Mouse (Mus musculus) right cerebral cortex, adult 2 months (tissue): ENCODE measurements around the gene Rpl27a.

Experiments
- DNase-seq, 2 experiments: peaks; one replicate each; pipeline ENCODE4 v3.0.0; 2021 to 2022; ENCODE audit warnings: low spot score in 2 of 2

The Rpl27a gene

DNA sequence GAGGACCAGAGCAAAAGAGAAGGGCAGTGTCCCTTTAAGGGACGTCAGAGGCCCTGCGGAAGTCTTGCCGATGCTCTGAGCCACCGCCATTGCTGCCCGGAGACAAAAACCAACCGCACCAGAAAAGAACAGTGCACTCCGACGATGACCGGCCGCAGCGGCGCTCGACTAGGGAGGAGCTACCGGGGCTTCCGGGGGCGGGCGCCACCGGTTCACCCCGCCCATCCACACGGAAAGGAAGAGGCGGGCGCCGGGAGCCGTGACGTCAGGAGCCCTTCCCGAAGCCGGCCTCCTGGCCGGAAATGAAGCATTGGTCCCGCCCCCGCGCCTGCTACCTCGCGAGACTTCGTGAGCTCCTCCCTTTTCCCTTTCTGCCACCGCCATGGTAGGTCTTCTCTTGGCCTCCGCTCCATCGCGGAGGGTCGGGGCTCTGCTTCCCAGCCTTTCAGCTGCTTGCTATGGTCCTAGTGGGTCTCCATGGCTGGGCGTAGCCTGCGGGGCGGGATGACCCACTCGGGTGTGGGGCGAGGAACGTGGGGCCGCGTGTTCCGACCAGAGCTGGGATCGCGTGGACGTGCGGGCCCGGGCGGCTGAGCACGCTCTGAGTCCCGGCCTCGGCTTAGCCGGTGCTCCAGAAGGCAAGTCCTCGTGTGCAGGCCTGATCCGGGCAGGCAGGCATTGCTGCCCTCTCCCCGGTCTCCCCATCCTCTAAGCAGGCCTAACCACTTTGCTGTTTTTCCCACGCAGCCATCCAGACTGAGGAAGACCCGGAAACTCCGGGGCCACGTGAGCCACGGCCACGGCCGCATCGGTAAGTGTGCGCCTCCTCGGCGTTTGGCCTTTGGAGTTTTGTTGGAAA, at the start of gene Rpl27a:
TSS of gene Rpl27a (plus strand) at position 310 of the 859 bp plus-strand sequence.
- DNase-seq = peak; percentile 99

GRCm38 (mm10) chr7:109470700-109471099, 48.2 kb upstream of the Rpl27a start:
- no peak for DNase-seq

DNA sequence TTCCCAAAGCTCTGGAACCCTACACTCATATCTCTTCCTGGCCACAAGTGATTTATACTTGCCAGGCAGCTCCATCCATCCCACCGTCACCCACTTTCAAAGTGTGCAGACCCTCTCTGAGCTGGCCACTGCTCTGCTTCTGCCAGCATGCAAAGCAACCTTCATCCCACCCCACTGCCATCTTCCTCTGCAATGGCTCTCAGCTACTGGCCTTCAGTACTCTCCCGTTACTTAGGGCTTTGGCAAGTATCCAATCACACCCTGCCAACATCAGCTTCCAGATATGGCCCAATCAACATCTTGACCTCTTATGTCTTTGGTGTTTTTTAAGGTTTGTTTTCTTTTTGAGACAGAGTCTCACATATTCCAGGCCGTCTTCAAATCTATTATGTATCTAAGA, 41.0 kb upstream of the Rpl27a start:
- DNase-seq = no peak

DNA sequence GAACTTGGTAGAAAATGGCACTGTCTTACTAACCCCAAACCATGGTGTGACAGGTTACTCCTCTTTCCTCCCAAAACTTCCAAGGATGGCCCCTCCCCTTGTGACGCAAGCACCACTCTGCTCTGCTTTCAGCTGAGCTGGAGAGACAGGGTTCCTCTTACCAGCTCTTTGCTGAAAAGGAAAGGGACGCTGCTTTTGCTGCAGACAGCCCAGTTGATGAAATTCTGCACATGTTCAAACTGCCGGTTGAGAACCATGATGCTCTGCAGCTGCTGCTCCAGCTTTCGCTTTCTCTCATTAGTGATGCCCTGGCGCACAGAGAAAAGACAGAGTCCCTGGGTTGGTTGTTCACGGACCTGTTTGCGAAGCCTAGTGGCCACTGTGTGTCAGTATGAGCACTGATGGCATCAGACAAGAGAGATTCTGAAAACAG, 38.2 kb upstream of the Rpl27a start:
- DNase-seq = no peak

- no peak for DNase-seq
Measured at GRCm38 (mm10) chr7:109484221-109484620, 34.7 kb upstream of the Rpl27a start.

GRCm38 (mm10) chr7:109492616-109493318, 26.2 kb upstream of the Rpl27a start:
- peak; percentile 23 to 24 for DNase-seq

DNA sequence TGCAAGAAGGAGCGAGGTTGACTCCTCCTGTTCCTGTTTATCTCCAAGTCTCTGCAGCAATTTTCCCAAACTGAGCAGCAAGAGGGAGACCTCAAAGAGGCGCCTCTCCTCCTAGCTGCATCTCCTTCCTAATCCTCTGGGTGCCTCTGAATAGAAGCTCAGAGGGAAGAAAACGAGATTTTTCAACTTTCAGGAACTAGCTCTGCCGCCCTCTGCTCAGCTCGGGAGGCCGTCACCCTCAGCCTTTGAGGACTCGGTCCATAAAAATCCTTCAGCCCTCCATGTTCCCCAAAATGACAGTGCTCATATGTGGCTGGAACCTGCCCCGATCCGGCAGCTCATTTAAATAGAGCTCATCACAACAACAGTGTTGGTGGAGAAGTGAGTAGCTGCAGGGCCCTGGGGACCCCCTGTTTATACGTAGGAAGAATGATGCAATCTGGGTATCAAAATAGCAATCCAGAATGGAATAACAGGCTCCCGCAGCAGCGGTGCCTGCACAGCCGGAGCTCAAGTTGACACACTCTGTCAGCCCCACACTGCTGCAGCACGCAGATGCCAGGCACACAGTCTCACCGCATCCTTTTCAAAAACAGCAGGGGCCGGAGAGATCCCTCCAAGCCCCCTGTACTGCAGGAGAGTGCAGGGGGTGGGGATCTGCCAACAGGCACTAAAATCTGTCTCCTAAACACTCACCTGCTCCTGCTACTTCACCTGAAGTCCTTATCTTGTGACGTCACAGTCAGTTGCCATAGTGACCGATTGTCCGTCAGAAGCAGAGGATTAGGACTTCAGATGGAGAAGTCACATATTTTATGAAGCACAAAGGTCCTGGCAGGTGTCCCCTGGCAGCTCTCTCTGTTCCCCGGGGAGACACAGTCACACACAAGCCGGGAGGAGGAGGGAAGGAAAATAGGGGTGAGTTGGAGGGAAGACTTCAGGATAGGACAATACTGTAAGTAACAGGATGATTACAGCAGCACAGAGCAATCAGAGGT, 25.3 kb upstream of the Rpl27a start:
- peak; percentile 48 to 76 for DNase-seq

DNA sequence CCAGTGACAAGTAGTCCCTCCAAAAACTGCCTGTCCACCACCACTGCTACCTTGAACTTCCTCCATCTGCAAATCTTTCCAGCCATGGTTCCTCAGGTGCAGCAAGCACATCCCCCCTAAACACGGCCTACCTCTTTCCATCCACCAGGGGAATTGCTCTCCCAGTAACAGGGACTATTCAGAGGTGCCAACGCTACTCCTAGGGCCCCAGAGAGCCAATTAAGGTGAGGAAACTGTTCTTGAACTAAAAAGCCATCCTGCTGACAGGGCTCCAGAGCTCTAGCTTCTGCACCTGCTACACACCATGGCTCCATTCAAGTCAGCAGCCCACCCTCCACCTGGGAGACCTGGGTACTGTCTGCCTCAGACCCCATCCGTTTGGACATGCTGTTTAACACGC, 21.4 kb upstream of the Rpl27a start:
- DNase-seq = no peak

DNA sequence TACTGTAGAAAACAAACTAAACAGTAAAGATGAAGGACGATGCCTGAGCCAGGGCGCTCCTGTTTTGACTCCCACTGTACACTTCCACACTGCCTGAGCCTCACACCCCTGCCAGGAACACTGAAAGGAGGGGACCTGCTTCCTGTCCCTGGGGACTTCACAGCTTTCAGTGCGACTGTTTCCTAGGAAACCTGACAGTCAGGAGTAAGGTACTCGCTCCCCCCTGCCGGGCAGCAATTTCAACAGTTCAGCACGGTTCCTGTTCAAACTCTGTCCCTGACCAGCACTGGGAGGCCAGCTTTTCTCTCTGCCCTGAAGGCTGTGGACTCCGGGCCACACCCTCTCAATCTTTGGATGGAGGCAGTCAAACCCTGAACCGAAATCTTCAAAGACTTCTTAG, 11.8 kb upstream of the Rpl27a start:
- DNase-seq = no peak

- no peak for DNase-seq
Measured at GRCm38 (mm10) chr7:109507572-109507971, 11.4 kb upstream of the Rpl27a start.

- DNase-seq = no peak
Measured at GRCm38 (mm10) chr7:109508034-109508433, 10.9 kb upstream of the Rpl27a start, which contains the start of gene Trim66. Gene Trim66, minus strand, starts transcription at chr7:109508134.

- no peak for DNase-seq
Measured at GRCm38 (mm10) chr7:109510799-109511198, 8.1 kb upstream of the Rpl27a start.

- DNase-seq = no peak
Measured at GRCm38 (mm10) chr7:109511838-109512237, 7.1 kb upstream of the Rpl27a start.

DNA sequence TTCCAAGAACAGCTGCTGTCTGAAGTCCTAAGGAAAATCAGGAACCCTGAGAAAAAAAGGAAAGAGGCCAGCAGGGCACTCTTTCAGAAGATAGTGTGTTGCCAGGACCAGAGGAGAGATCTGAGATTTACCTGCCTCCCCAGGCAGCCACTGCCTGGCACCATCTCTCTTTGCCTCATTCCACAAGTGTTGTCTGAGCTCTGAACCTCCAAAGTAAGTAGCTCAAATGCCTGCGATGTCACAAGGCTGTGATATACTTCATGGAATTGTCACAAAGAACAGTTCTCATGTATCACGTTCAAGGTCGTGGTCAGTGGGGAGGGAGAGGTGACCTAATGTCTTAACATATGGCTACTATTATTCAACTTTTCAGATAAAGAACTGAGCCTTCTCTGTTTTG, 2.4 kb upstream of the Rpl27a start:
- no peak for DNase-seq

GRCm38 (mm10) chr7:109518036-109518681, 788 bp upstream of the Rpl27a start:
- no peak for DNase-seq

DNA sequence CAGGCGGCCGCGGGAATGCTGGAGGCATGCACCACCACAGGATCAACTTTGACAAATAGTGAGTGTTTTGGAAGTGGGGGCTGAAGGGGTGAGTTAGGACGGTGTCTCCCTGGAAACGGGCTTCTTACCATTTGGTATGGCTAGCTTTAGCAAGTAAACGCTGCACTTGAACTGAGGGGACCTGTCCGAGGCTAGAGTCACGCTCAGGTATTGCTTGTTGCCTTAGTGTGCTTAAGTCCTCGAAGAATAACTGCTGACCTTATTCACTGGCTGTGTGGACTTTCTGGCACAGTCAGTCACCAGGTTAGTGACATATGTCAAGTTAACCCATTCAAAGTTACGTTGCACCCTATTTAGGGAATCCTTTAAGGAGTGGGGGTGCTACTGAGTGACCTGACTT, 989 bp downstream of the Rpl27a start:
- DNase-seq = no peak

GRCm38 (mm10) chr7:109522084-109522483, 3.1 kb downstream of the Rpl27a start:
- no peak for DNase-seq

- no peak for DNase-seq
Measured at GRCm38 (mm10) chr7:109523304-109523703, 4.4 kb downstream of the Rpl27a start.

DNA sequence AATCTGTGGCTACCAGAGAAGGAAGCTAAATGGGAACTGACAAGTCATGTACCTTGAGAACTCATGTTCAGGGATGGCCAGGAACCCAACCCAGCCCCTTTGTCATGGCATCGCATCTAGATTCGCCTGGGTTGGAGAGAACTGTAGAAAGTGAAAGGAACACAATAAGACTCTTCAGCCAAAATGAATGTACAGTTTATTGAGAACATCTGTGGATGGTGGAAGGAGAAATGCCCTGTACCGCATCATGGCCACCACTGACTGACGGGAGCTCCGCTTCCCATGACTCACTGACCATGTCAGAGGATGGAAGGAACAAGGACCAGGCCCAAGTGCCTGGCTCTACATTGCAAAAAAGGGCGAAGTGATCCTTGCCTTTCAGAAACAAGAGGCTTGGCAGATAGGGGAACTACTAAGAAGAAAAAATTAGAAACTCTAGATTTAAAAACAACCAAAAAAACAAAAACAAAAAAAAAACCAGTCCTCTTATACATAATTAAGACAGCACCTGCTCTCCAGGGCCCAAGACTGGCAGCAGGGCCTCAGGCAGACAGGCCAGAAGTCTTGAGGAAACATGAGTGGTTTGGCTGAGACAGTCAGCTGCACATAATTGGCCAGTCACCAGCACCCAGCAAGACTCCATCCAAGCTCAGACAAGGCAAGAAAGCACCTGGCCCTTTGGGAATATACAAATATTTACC, 4.9 kb downstream of the Rpl27a start:
- no peak for DNase-seq

GRCm38 (mm10) chr7:109524442-109524744, 5.4 kb downstream of the Rpl27a start:
- DNase-seq = no peak

DNA sequence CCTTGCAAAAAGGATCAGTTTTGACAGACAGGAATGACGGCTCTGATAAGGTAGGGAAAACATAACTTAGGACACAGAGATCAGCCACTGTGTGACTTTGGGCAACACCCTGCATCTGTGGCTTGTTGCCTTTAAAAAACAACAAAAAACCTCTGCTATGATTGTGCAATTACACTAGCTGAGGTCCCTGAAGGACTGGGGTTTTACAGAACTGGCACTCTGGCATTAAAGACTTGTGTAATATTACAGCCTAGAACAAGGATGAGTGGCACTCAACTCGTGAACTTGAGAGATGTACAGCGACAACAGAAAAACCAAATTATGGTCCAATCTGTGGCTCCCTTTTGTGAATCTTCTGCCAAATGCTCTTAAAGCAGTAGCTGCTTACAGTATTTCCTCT, 5.8 kb downstream of the Rpl27a start:
- DNase-seq = no peak
